Mouse (Mus musculus) kidney, adult 18-20 months (tissue): Measurements from ENCODE around the gene Cirbp.

Experiments
- DNase-seq: peaks from one replicate; pipeline ENCODE4 v3.0.0; 2021

The Cirbp gene

GRCm38 (mm10) chr10:80151211-80152034 is 14.4 kb upstream of the Cirbp start:
- peak; percentile 87 for DNase-seq

- peak; percentile 75 for DNase-seq
These were observed 13.5 kb upstream of the Cirbp start for GRCm38 (mm10) chr10:80152071-80152872.

- peak; percentile 78 for DNase-seq
These were observed 12.9 kb upstream of the Cirbp start for GRCm38 (mm10) chr10:80152873-80153260.

- peak; percentile 66 for DNase-seq
These were observed 12.1 kb upstream of the Cirbp start for GRCm38 (mm10) chr10:80153713-80154112.

GRCm38 (mm10) chr10:80154384-80154783 is 11.4 kb upstream of the Cirbp start:
- DNase-seq, result no peak

- DNase-seq, result no peak
These were observed 10.5 kb upstream of the Cirbp start for GRCm38 (mm10) chr10:80155277-80155676.

GRCm38 (mm10) chr10:80156002-80156751 is 9.6 kb upstream of the Cirbp start:
- no peak for DNase-seq

- DNase-seq, result peak; percentile 45
These were observed 9.1 kb upstream of the Cirbp start for GRCm38 (mm10) chr10:80156752-80157053.

GRCm38 (mm10) chr10:80157141-80157929 is 8.4 kb upstream of the Cirbp start:
- DNase-seq, result no peak

- DNase-seq, result peak; percentile 77
These were observed 7.3 kb upstream of the Cirbp start for GRCm38 (mm10) chr10:80158307-80158986.

- no peak for DNase-seq
These were observed 6.7 kb upstream of the Cirbp start for GRCm38 (mm10) chr10:80159021-80159560.

- DNase-seq, result peak; percentile 97
These were observed 6.0 kb upstream of the Cirbp start for GRCm38 (mm10) chr10:80159561-80160454.

GRCm38 (mm10) chr10:80160455-80161371 is 5.1 kb upstream of the Cirbp start:
- peak; percentile 98 for DNase-seq

- DNase-seq, result peak; percentile 56
These were observed 4.1 kb upstream of the Cirbp start for GRCm38 (mm10) chr10:80161522-80162242.

- no peak for DNase-seq
These were observed 3.6 kb upstream of the Cirbp start for GRCm38 (mm10) chr10:80162243-80162608.

GRCm38 (mm10) chr10:80162716-80163299 is 3.0 kb upstream of the Cirbp start:
- no peak for DNase-seq

GRCm38 (mm10) chr10:80163721-80164120 is 2.1 kb upstream of the Cirbp start:
- DNase-seq, result peak; percentile 16
